Mouse (Mus musculus) CH12.LX (cell line): ENCODE data around the gene Lmo1.
A peak's percentile ranks its signal among the peaks of the same experiment; 100 is the strongest.

Experiments
- BHLHE40 ChIP-seq: IDR thresholded peaks from 2 replicates; pipeline ENCODE4 v1.6.1; 2011; ENCODE audit warnings: mild to moderate bottlenecking, low read depth, low read length, improper control_type of control experiment
- CTCF ChIP-seq, 2 experiments: IDR thresholded peaks in 1 of 2; conservative IDR thresholded peaks in 1 of 2; 2 replicates each; pipeline ENCODE4 v1.5.1; 2011 to 2012; ENCODE audit warnings: low read depth in 2 of 2, low read length in 2 of 2, improper control_type of control experiment in 1 of 2, inconsistent platforms in 1 of 2, mild to moderate bottlenecking in 1 of 2, moderate library complexity in 1 of 2
- HCFC1 ChIP-seq: IDR thresholded peaks from 2 replicates; pipeline ENCODE4 v1.6.1; 2012; ENCODE audit warnings: low read depth, mild to moderate bottlenecking, inconsistent platforms, low read length, improper control_type of control experiment
- MAFK ChIP-seq: IDR thresholded peaks from 2 replicates; pipeline ENCODE4 v1.6.1; 2011; ENCODE audit warnings: low read length, improper control_type of control experiment; ENCODE audit not compliant: insufficient replicate concordance
- MXI1 ChIP-seq: IDR thresholded peaks from 2 replicates; pipeline ENCODE4 v1.6.1; 2011; ENCODE audit warnings: mild to moderate bottlenecking, low read depth, low read length, improper control_type of control experiment
- POLR2A ChIP-seq: IDR thresholded peaks from 2 replicates; pipeline ENCODE4 v1.6.1; 2011; ENCODE audit warnings: low read depth, mild to moderate bottlenecking, improper control_type of control experiment, low read length
- ZC3H11A ChIP-seq: IDR thresholded peaks from 2 replicates; pipeline ENCODE4 v1.6.1; 2012; ENCODE audit warnings: low read depth, mild to moderate bottlenecking, inconsistent platforms, low read length, improper control_type of control experiment
- ZMIZ1 ChIP-seq: IDR thresholded peaks from 2 replicates; pipeline ENCODE4 v1.6.1; 2012; ENCODE audit warnings: low read depth, mild to moderate bottlenecking, inconsistent platforms, low read length, improper control_type of control experiment

DNA sequence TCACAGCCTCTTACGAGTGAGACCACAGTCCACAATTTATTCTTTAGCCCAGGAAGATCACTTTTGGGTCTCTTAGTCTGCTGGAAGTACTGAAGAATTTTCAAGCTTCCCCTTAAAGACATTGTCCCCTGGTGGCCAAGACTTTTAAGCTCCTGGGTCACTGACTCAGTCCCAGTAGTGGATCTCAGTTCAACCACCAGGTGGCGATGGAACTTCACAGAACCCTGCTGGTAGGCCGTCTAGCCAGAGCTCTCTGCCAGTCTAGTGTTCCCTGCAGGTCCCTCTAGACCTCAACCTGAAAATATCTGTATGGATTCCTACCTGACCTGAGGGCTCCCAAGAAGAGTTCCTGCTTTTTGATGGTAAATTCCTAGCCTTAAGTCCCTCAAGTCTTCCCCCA is 35.6 kb downstream of the Lmo1 start:
- peak; percentile 77 to 99 for TF ChIP-seq CTCF (conservative IDR thresholded peaks at IDR 0.05 in 1 of 2, IDR thresholded peaks at IDR 0.05 in 1 of 2; ENCODE audit: low read depth in 2 of 2, low read length in 2 of 2)
- TF ChIP-seq MXI1, result no peak
- no peak for TF ChIP-seq HCFC1
- no peak for TF ChIP-seq MAFK
- TF ChIP-seq ZMIZ1, result no peak
- TF ChIP-seq ZC3H11A, result peak; percentile 51; the same call in 1 of the 2 replicates
- no peak for TF ChIP-seq POLR2A
- TF ChIP-seq BHLHE40, result no peak
